Mouse (Mus musculus): Measurements from ENCODE around the gene Hebp1.
A peak's percentile ranks its signal among the peaks of the same experiment; 100 is the strongest.

Hebp1 gene

DNA sequence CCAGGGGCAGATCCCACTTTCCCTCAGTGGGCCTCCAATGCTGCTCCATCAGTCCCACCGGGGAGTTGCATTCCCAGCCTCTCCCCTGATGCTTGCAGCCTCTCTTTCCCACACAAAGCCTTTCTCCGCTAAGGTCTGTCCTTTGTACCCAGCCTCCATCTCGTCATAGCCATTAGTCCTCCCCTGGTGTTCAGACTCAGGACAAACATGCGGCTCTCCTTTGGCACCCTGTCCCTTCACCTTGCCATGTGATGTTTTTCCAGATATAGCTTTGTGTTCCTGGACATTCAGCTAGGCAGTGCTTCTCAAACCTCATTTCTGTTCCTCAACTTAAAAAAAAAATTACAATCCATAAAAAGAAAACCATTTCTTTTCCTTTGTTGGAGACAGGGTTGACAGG lies 39.3 kb downstream of the Hebp1 start:
- DNase-seq: no peak

GRCm38 (mm10) chr6:135157496-135157895 lies 40.3 kb downstream of the Hebp1 start:
- DNase-seq: no peak

DNA sequence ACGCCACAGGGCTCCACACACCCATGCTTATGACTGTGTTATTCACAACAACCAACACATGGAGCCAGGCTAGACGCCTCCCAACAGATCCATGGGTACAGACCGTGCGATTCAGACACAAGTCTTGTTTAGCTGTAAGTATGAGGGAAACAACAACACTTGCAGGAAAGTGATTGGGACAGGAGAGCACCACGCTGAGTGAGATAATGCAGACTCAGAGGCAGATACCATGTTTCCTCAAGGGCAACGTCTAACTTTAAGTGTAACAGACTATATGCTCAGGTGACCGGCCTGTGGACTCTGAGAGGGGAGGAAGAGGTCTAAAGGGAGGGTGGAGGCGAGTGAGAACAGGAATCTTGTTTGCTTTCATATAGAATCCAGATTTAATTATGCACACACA lies 41.2 kb downstream of the Hebp1 start:
- DNase-seq: no peak

DNA sequence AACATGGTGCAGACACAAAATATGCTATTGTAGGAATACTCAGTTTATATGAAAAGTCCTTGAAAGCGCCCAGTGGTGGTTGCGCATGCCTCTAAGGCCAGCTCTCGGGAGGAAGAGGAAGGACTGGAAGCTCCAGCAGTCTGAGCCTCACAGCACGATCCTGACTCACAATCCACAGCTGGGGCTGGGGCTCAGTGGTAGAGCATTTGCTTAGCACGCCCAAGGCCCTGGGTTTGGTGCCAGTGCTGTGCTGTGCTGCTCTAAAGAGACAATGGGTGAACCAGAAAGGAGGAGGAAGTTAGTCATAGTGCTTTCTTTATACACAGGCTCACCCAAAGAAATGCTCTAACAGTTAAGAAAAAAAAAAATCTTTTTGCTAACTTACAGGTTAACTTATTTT lies 44.1 kb downstream of the Hebp1 start:
- no peak for DNase-seq

DNA sequence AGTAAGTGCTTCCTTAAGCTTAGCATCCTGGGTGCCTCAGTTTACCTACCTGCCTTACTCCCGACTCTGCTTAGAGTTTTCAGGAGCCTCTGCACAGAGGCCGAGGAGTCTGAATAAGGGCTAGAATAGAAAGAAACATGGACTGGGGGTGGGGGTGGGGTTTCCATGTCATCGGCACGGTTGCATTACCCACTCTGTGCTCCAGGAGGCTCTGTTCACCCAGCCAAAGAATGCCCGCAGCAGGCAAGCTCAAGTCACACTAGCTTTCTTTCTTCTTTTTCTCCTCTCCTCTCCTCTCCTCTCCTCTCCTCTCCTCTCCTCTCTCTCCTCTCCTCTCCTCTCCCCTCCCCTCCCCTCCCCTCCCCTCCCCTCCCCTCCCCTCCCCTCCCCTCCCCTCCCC lies 47.5 kb downstream of the Hebp1 start:
- no peak for DNase-seq

DNA sequence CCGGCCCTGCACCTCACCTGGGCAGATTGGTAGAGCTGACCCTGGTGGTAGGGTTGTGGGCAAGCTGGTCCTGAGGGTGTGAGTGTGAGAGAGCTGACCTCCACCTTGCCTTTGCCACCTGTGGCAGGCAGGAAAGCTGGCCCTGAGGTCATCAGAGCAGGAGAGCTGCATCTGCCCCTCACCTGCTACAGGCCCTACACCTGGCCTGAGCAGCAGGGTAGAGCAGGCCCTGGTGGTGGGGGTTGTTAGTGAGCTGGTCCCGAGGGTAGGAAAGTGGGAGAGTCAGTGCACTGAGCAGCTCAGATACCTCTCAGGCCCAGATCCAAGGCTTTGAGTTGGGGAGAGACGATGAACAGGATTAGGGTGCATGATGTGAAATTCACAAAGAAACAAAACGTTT lies 48.1 kb downstream of the Hebp1 start:
- no peak for DNase-seq

GRCm38 (mm10) chr6:135149175-135149574 lies 48.6 kb downstream of the Hebp1 start:
- DNase-seq: no peak

DNA sequence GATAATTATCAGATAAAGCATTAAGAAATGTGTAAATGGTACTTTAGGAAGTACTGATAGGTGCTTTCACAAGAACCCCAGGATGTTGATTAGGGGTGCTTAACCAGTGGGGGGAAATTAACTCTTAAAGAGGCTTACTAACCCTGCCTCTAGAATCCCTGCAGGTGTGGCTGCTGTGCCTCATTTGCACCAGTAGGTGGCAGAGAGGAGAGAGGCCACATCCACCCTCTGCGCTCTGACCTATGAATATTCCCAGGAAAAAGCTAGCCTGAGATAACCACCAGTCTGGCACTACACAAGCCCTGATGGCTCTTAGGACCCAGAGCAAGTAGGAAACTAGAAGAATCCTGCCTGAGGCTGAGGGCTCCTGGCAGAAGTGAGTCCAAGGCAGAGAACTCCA lies 49.3 kb downstream of the Hebp1 start:
- DNase-seq: peak; percentile 23 to 33

- no peak for DNase-seq
Observed at GRCm38 (mm10) chr6:135145976-135146375, 51.8 kb downstream of the Hebp1 start.

DNA sequence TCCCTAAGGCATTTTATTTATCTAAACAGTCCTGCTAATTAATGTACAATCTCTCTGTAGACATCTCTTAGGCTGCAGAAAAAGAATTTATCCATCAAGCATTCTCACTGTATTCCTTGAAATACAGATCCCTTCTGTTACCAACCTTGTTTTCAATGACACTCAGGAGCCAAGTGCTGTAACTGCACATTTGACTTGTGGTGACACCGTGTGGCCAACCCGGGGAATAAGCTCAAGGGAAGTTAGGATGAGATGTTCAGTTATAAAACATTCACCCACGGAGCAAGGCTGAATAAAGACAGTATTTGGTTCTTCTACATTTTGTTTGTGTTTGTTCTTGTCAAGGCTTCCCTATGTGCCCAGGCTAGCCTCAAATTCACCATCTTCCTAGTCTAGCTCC lies 53.3 kb downstream of the Hebp1 start:
- DNase-seq: peak; percentile 19 to 31

GRCm38 (mm10) chr6:135143151-135143550 lies 54.7 kb downstream of the Hebp1 start:
- DNase-seq: no peak

- no peak for DNase-seq
Observed at GRCm38 (mm10) chr6:135141451-135142147, 56.2 kb downstream of the Hebp1 start.

GRCm38 (mm10) chr6:135138746-135139145 lies 59.1 kb downstream of the Hebp1 start:
- DNase-seq: no peak

DNA sequence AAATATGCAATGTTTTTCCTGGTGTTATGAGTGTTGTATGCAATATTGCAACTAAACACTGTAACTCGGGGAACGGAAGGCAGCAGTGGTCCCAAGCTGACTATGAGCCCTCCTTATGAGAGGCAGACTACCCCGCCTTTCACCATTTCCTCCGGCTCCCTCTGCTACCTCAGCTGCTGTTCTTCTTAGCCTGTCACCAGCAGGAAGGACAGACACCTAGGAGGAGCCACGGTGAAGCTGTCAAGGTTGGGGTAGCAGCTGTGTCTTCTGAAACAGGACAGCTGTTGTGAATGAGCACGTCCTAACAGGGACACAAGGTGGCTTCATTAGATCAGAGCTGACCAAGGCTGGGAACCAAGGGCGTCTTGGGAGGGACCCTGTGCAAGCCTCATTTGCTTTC lies 59.6 kb downstream of the Hebp1 start:
- no peak for DNase-seq

- no peak for DNase-seq
Observed at GRCm38 (mm10) chr6:135137736-135138135, 60.1 kb downstream of the Hebp1 start.

- no peak for DNase-seq
Observed at GRCm38 (mm10) chr6:135136439-135137161, 61.2 kb downstream of the Hebp1 start.

- no peak for DNase-seq
Observed at GRCm38 (mm10) chr6:135135735-135136134, 62.1 kb downstream of the Hebp1 start.

DNA sequence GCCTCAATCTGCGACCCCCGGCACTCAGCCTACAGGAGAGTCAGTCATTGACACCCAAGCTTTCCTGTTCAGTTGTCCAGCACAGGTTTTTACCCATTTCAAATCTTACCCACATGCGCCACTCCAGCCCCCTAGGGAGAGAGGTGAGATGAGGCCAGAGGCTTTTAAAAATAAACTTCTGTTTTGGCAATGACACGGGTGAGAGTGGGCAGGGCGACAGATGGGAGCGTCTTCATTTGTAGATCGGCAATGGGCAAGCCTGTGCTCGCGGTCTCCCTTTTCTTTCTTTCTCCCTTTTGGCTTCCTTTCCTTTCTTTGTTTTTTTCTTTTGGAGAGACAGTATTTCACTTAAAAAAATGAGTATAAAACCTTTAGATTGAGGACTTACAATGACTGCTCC lies 64.3 kb downstream of the Hebp1 start:
- no peak for DNase-seq

GRCm38 (mm10) chr6:135133086-135133485 lies 64.7 kb downstream of the Hebp1 start:
- DNase-seq: no peak

GRCm38 (mm10) chr6:135124755-135125380 lies 73.0 kb downstream of the Hebp1 start:
- no peak for DNase-seq

GRCm38 (mm10) chr6:135118183-135118582 lies 79.6 kb downstream of the Hebp1 start, which contains the start of gene Gprc5d:
TSS of gene Gprc5d (minus strand) at chr6:135118283.
- DNase-seq: no peak

DNA sequence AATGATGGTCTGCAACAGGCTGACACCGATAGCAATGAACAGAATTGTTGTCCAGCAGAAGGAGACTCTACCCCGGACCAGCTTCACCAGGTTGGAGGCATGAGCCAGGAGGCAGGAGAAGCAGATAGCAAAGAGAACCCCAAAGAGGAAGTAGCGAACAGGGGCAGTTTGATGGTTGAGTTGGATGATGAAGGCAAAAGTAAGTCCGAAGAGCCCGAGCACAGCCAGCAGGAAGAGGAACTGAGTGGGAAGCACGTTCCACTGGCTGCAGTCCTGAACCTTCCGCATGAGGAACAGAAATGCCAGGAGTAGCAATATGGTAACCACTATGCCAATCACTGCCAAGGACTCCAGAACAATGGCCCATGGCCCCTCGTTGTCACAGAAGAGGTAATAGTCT lies 81.3 kb downstream of the Hebp1 start:
- no peak for DNase-seq

- DNase-seq: no peak
Observed at GRCm38 (mm10) chr6:135113114-135113436, 84.7 kb downstream of the Hebp1 start.

DNA sequence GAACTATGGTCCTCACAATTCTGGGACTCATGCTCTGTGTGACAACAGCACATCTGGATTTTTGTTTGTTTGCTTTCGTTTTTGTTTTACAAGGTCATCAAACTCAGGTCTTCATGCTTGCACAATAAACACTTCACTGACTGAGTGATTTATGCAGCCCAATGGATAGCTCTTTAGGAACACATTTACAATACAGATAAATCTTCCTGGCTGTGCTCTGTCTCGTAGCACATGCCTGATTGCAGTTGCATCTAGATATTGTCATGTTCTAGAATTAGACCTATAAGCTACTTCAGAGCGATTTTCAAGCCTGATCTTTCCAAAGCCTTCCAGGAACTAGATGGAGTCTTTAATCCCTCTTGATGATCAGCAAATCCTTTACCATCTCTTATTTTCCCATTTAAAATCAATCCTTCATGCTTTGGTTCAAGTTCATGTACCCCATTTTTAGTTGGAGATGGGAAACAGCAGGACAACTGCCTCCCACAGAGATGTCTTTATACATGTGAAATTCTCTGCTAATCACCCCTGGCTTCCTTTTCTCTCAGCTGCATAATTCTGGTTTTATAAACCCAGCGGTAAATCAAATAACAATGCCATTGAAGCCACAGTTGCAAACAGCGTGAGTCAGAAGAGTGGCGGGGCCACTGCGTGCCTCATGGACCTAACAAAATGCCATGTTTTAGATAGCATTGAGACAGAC lies 85.3 kb downstream of the Hebp1 start:
- DNase-seq: no peak
